Mouse (Mus musculus) liver, postnatal 0 days (tissue): ENCODE measurements around the gene Pbx3.

Experiments used
- CTCF ChIP-seq: sonication (generic); IDR thresholded peaks from 2 replicates; pipeline ENCODE4 v1.5.1; 2016; ENCODE audit warnings: antibody characterized with exemption, low read depth
- EP300 ChIP-seq: IDR thresholded peaks from 2 replicates; pipeline ENCODE4 v1.6.1; 2016; ENCODE audit warnings: antibody characterized with exemption, low read depth, mild to moderate bottlenecking

GRCm38 (mm10) chr2:34298202-34298601 is 74.7 kb downstream of the Pbx3 start:
- TF ChIP-seq CTCF (no peak), EP300 (no peak)
